Mouse (Mus musculus) lung, postnatal 0 days (tissue): Measurements from ENCODE around the gene 4930519P11Rik.

Source experiments
- CTCF ChIP-seq: IDR thresholded peaks from 2 replicates; pipeline ENCODE4 v1.5.1; 2016; ENCODE audit warnings: antibody characterized with exemption, mild to moderate bottlenecking
- EP300 ChIP-seq: IDR thresholded peaks from 2 replicates; pipeline ENCODE4 v1.6.1; 2016; ENCODE audit warnings: antibody characterized with exemption, mild to moderate bottlenecking, control low read depth

DNA sequence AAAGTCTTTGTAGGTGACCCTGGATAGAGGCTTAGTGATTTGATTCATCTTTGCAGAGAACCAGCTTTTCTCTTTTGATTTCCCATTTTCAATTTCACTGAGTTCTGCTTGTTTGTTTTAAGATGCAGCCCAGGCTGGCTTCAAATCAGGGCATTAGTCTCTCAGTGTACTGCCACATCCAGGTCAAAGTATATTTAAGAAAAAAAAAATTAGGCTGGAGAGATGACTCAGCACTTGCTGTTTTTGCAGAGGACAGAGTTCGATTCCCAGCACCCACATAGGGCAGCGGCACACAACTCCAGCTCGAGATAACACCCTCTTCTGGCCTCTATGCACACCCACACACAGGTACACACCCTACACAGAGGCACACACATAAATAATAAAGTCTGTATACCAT lies 22.0 kb downstream of the 4930519P11Rik start:
- no peak for TF ChIP-seq CTCF
- no peak for TF ChIP-seq EP300
